Mouse (Mus musculus): ENCODE measurements at regions not wholly inside any gene's neighbourhood (a gene's known extent, or its start where the extent isn't known, plus 50 kb on each side); places are given as distances from the start of the nearest gene placed in this dataset.
A peak's percentile ranks its signal among the peaks of the same experiment; 100 is the strongest.

- DNase-seq (ENCODE audit: low read depth, low spot score) = no peak
These were observed 145.8 kb upstream of the Rad23b start for GRCm38 (mm10) chr4:55203731-55204710.

- DNase-seq (ENCODE audit: low read depth, low spot score) = no peak
These were observed 143.6 kb upstream of the Rad23b start for GRCm38 (mm10) chr4:55206226-55206625.

- no peak for DNase-seq (ENCODE audit: low read depth, low spot score)
These were observed 142.0 kb upstream of the Rad23b start for GRCm38 (mm10) chr4:55207749-55208385.

- DNase-seq (ENCODE audit: low read depth, low spot score) = no peak
These were observed 141.2 kb upstream of the Rad23b start for GRCm38 (mm10) chr4:55208386-55209345.

DNA sequence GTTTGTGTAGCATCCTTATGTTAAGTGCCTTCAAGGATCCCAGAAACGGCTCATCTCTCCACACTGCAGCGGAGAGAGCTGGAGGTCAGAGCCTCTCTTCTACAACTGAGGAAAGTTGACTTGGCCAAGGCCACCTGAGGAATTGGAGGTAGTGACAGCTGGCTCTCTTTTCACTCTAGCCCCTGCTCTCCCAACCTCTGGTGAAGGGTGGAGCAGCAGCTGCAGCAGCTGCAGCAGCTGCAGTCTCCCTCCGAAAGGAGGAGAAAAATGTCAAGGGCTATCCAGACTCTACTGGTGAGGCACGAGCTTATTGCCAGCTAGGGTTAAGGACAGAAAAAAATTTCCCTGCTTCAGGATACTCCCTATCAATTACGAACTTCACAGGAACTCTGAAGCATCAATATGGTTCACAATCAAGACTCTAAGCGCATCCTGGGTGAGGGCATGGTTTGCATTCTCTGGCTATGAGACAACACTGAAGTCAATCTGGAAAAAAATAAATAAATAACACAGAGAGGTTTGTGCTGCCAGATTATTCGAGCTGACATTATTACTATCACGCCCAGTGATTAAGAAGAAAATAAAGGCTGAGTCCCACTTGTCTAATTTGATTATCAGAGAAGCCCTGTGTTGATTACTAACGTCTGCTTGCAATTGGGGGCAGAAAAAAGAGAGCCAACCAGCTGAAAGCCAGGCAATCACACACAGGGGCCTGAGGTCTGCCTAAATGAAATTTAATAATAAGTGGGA is 134.2 kb upstream of the Rad23b start:
- no peak for DNase-seq (ENCODE audit: low read depth, low spot score)

GRCm38 (mm10) chr4:55216175-55216545 is 133.7 kb upstream of the Rad23b start:
- DNase-seq (ENCODE audit: low read depth, low spot score) = no peak

GRCm38 (mm10) chr4:55225766-55226165 is 124.1 kb upstream of the Rad23b start:
- DNase-seq (ENCODE audit: low read depth, low spot score) = no peak

- no peak for DNase-seq (ENCODE audit: low read depth, low spot score)
These were observed 122.4 kb upstream of the Rad23b start for GRCm38 (mm10) chr4:55227394-55227793.

DNA sequence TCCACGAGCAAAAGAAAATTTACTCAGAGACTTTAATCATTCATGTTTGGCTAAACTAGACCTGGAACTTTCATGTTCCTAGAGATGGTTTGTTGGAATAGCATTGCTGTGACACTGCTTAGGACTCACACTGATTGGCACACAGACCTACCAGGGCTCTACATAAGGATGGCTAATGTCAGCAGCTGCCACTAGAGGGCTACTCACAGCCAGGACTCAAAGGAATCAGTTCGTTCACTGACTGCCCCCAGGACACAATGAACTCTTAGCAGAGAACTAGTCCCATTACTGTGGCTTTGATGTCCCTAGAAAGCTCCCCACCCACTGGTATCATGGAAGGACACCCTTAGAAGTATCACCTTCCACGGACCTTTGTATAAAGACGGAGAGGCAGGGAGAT is 118.3 kb upstream of the Rad23b start:
- no peak for DNase-seq (ENCODE audit: low read depth, low spot score)

- DNase-seq (ENCODE audit: low read depth, low spot score) = no peak
These were observed 112.0 kb upstream of the Rad23b start for GRCm38 (mm10) chr4:55237856-55238255.

- peak; percentile 37 for DNase-seq (ENCODE audit: low read depth, low spot score)
These were observed 109.4 kb upstream of the Rad23b start for GRCm38 (mm10) chr4:55240450-55240849.

GRCm38 (mm10) chr4:55242331-55242730 is 107.5 kb upstream of the Rad23b start:
- DNase-seq (ENCODE audit: low read depth, low spot score) = no peak

DNA sequence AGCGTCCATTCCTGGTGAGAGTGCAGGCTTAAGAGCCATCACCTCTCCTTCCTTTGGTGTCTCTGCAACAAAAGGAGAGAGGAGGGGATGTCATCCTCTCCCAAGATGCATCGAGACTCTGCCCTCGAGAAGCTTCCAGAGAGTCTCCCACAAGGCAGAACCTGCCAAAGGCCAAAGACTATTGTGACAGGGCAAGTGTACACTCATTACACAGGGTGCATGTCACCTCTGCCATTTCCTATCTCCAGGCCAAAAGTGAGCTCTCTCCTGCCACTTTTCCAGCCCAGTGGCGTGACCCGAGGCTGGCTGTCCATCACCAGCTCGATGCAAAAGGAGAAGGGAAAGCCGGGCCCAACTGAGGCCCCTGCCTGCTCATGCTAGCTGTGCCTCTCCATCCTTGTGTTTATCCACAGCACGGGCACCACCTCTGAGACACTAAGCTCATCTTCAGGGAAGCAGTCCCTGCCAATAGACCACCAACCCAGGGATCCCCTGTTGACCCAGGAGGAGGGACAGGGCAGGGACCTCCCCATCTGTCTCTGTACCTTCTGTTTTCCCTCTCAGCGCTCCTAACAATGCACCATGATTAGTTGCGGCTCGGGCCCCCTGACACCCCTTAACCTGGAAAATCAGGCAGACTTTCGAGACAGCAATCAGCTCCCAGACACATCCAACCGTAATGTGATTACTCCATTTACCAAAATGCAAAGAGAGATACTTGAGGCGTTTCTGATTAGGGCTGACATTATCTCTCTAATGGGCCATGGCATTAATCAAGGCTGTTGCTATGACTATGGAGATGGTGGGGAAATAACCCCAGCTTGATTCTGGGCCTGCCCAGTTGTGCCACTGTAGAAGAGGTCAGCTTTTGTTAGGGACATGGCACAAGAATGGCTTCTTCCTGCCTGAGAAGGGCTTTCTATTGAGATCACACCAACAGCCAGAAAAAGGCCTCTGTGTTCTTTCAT is 106.5 kb upstream of the Rad23b start:
- DNase-seq (ENCODE audit: low read depth, low spot score) = no peak

GRCm38 (mm10) chr4:55245789-55246188 is 104.1 kb upstream of the Rad23b start:
- DNase-seq (ENCODE audit: low read depth, low spot score) = no peak

DNA sequence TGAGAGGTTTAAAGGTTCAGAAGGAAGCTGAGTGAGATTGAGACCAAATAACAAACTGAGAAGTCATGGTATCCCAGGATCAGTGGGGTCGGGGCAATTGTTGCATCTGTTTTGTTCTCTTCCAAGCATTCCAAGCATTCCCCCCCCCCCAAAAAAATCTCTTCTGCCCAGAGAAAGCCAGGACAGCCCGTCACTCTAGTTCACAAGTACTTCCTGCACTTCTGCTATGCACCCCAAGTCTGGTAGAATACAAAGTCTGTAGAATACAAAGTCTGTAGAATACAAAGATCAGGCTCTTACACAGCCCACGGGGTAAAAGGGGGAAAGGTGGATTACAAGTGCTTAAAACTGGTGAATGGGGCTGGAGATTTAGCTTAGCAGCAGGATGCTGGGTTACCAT is 99.5 kb upstream of the Rad23b start:
- no peak for DNase-seq (ENCODE audit: low read depth, low spot score)

GRCm38 (mm10) chr4:55251546-55251945 is 98.3 kb upstream of the Rad23b start:
- no peak for DNase-seq (ENCODE audit: low read depth, low spot score)

DNA sequence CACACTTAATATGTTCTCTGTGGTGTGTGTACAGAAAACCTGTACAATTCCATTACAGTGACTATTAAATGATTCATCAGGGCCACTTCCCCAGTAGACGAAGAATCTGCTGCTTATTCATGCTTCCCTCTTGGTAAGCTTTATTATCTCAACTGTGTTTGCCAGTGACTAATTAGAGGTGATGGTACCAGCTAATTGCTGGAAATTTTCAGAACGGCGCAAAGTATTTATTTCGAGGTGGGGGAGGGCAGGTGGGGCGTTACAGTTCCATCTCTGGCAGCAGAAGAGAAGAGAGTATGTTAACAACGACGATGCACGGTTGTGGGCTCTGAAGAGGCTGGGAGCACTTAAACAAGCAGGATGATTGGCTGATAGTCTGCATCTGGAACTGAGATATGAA is 96.1 kb upstream of the Rad23b start:
- no peak for DNase-seq (ENCODE audit: low read depth, low spot score)

- no peak for DNase-seq (ENCODE audit: low read depth, low spot score)
These were observed 77.7 kb upstream of the Rad23b start for GRCm38 (mm10) chr4:55271965-55272630.

GRCm38 (mm10) chr4:55276300-55276952 is 73.4 kb upstream of the Rad23b start:
- no peak for DNase-seq (ENCODE audit: low read depth, low spot score)

All from brain, embryonic 18.5 days (tissue).